Mouse (Mus musculus) embryonic facial prominence, embryonic 14.5 days (tissue): Measurements from ENCODE around the gene Gnat2. TPM values are rescaled to one million over a fixed set of nuclear protein-coding genes. Genes with fewer than 3 reads are reported as not detected.

ENCODE experiments used
- ATAC-seq: fragments of 200-750 bp; cut with Nextera tagmentation; 2 replicates; pipeline ENCODE4 v1.8.0; 2017; ENCODE audit warnings: low read depth, moderate number of reproducible peaks, moderate TSS enrichment
- DNase-seq: peaks from one replicate; pipeline ENCODE4 v3.0.0-alpha.2; 2015; ENCODE audit warnings: low spot score
- H3K27ac ChIP-seq: fragments of 300-500 bp; sonication (generic); replicated peaks from 2 replicates; pipeline ENCODE4 v1.5.1; 2014; ENCODE audit warnings: low read depth, mild to moderate bottlenecking, low read length, moderate library complexity
- H3K27me3 ChIP-seq: fragments of 300-500 bp; sonication (generic); replicated peaks from 2 replicates; pipeline ENCODE4 v1.6.1; 2014; ENCODE audit warnings: low read length; ENCODE audit not compliant: control insufficient read depth, insufficient read depth
- H3K36me3 ChIP-seq: fragments of 300-500 bp; sonication (generic); 2 replicates; pipeline ENCODE4 v1.6.1; 2014; ENCODE audit warnings: low read length, mixed read lengths; ENCODE audit not compliant: control insufficient read depth, insufficient read depth
- H3K4me1 ChIP-seq: fragments of 300-500 bp; sonication (generic); 2 replicates; pipeline ENCODE4 v1.6.1; 2014; ENCODE audit warnings: antibody characterized with exemption, low read length; ENCODE audit not compliant: control insufficient read depth, insufficient read depth
- H3K4me2 ChIP-seq: fragments of 300-500 bp; sonication (generic); 2 replicates; pipeline ENCODE4 v1.6.1; 2014; ENCODE audit warnings: low read depth, mild to moderate bottlenecking, low read length, moderate library complexity, mixed read lengths
- H3K4me3 ChIP-seq: fragments of 300-500 bp; sonication (generic); 2 replicates; pipeline ENCODE4 v1.5.1; 2014; ENCODE audit warnings: low read depth, mild to moderate bottlenecking, low read length
- H3K9ac ChIP-seq: fragments of 300-500 bp; sonication (generic); 2 replicates; pipeline ENCODE4 v1.6.1; 2014; ENCODE audit warnings: low read depth, mild to moderate bottlenecking, low read length, moderate library complexity, mixed read lengths
- H3K9me3 ChIP-seq: fragments of 300-500 bp; sonication (generic); 2 replicates; pipeline ENCODE4 v1.6.1; 2016; ENCODE audit warnings: low read length; ENCODE audit not compliant: control insufficient read depth
- WGBS: fragments of 180-500 bp; shearing (Covaris S2); extraction: QIAGEN DNeasy Blood & Tissue Kit; methylation state at CpG from one replicate; pipeline ENCODE4 v1.1.7; 2014; 5-methylcytosine and 5-hydroxymethylcytosine counted together
- polyA plus RNA-seq: library from polyadenylated mRNA; unstranded; fragments of >200 nt; fragmentation: Nextera tagmentation; extraction: Ambion mirVana; gene quantifications from 2 replicates; pipeline ENCODE4 v1.2.1, GENCODE M21; 2014

The Gnat2 gene
- polyA plus RNA-seq, 1 experiment from 2014 or later: 0.53 TPM

- Histone ChIP-seq H3K4me3 (no peak overlapping the region), H3K9ac (0 out of 2 replicates have a peak overlapping the region, but pooled peaks have one; percentile 37), H3K36me3 (peaks cover 28% of the 10 kb centered on the region), H3K9me3 (no peaks in the 10 kb centered on the region), H3K4me1 (peaks cover 32% of the 10 kb centered on the region), H3K27ac (peak overlapping the region; percentile 39), H3K27me3 (no peaks in the 10 kb centered on the region), H3K4me2 (peak overlapping the region; percentile 10; the same call in 1 of the 2 replicates)
- DNase-seq: no peak
- 78% methylated on average over 1 of the region's 1 CpGs for WGBS
- ATAC-seq: no peak
Measured at GRCm38 (mm10) chr3:108082251-108082875, 10.2 kb upstream of the Gnat2 start.

GRCm38 (mm10) chr3:108083161-108083560 is 9.4 kb upstream of the Gnat2 start:
- no peaks in the 10 kb centered on the region for H3K27me3 ChIP-seq
- H3K4me1 ChIP-seq: peaks cover 35% of the 10 kb centered on the region
- no peak overlapping the region for H3K27ac ChIP-seq
- H3K9ac ChIP-seq: no peak overlapping the region
- H3K4me3 ChIP-seq: no peak overlapping the region
- H3K36me3 ChIP-seq: peaks cover 20% of the 10 kb centered on the region; the same call in 1 of the 2 replicates
- no peaks in the 10 kb centered on the region for H3K9me3 ChIP-seq
- ATAC-seq (no peak), DNase-seq (no peak)
- no peak overlapping the region for H3K4me2 ChIP-seq
- WGBS: 39% methylated on average over 2 of the region's 2 CpGs

- Histone ChIP-seq H3K4me2 (peak overlapping the region; percentile 100; the same call in 1 of the 2 replicates), H3K27me3 (no peaks in the 10 kb centered on the region), H3K4me1 (peaks cover 41% of the 10 kb centered on the region), H3K9ac (0 out of 2 replicates have a peak overlapping the region, but pooled peaks have one; percentile 76), H3K4me3 (no peak overlapping the region), H3K36me3 (peaks cover 13% of the 10 kb centered on the region; the same call in 1 of the 2 replicates), H3K27ac (no peak overlapping the region), H3K9me3 (no peaks in the 10 kb centered on the region)
- ATAC-seq: no peak
- DNase-seq: no peak
- 82% methylated on average over 4 of the region's 4 CpGs for WGBS
Measured at GRCm38 (mm10) chr3:108083904-108084407, 8.6 kb upstream of the Gnat2 start.

GRCm38 (mm10) chr3:108084767-108085270 is 7.8 kb upstream of the Gnat2 start:
- peaks cover 7% of the 10 kb centered on the region; the same call in 1 of the 2 replicates for H3K36me3 ChIP-seq
- H3K4me2 ChIP-seq: peak overlapping the region; percentile 100
- H3K9me3 ChIP-seq: no peaks in the 10 kb centered on the region
- H3K9ac ChIP-seq: peak overlapping the region; percentile 76
- no peaks in the 10 kb centered on the region for H3K27me3 ChIP-seq
- peak overlapping the region; percentile 70 for H3K4me3 ChIP-seq
- WGBS: 14% methylated on average over 13 of the region's 13 CpGs
- peak overlapping the region; percentile 89 for H3K27ac ChIP-seq
- DNase-seq: no peak
- peak; percentile 4; the same call in 1 of the 2 replicates for ATAC-seq
- H3K4me1 ChIP-seq: peaks cover 47% of the 10 kb centered on the region

- peak; percentile 96 for DNase-seq
- WGBS: 0% methylated on average over 6 of the region's 14 CpGs
- Histone ChIP-seq H3K27ac (peak overlapping the region; percentile 89), H3K9me3 (no peaks in the 10 kb centered on the region), H3K4me2 (peak overlapping the region; percentile 100), H3K9ac (peak overlapping the region; percentile 76), H3K4me1 (peaks cover 50% of the 10 kb centered on the region), H3K4me3 (peak overlapping the region; percentile 70), H3K36me3 (peaks cover 3% of the 10 kb centered on the region; the same call in 1 of the 2 replicates), H3K27me3 (no peaks in the 10 kb centered on the region)
- peak; percentile 93 for ATAC-seq
Measured at GRCm38 (mm10) chr3:108085281-108085720, 7.3 kb upstream of the Gnat2 start.

- under 1% methylated on average over 28 of the region's 31 CpGs for WGBS
- H3K9me3 ChIP-seq: no peaks in the 10 kb centered on the region
Measured at GRCm38 (mm10) chr3:108085721-108086469, 6.7 kb upstream of the Gnat2 start.

GRCm38 (mm10) chr3:108086470-108086979 is 6.1 kb upstream of the Gnat2 start, which contains the start of gene Ampd2:
TSS of gene Ampd2 (minus strand) at chr3:108086651.
- Histone ChIP-seq H3K4me3 (peak within 1 kb of the TSS; percentile 70), H3K4me2 (peak within 1 kb of the TSS; percentile 100), H3K9ac (peak within 1 kb of the TSS; percentile 76), H3K4me1 (peaks cover 48% of the 10 kb centered on the region), H3K27me3 (no peaks in the 10 kb centered on the region), H3K27ac (peak within 1 kb of the TSS; percentile 89), H3K9me3 (no peaks in the 10 kb centered on the region), H3K36me3 (no peaks in the 10 kb centered on the region)
- ATAC-seq (0 out of 2 replicates have a peak, but pooled peaks have one; percentile 17), DNase-seq (peak; percentile 78)
- under 1% methylated on average over 26 of the region's 29 CpGs for WGBS

More at GRCm38 (mm10) chr3:108085721-108086469, 6.7 kb upstream of the Gnat2 start:
- Histone ChIP-seq H3K27ac (peak overlapping the region; percentile 89), H3K4me2 (peak overlapping the region; percentile 100), H3K27me3 (no peaks in the 10 kb centered on the region), H3K36me3 (no peaks in the 10 kb centered on the region), H3K4me3 (peak overlapping the region; percentile 70), H3K4me1 (peaks cover 50% of the 10 kb centered on the region), H3K9ac (peak overlapping the region; percentile 76)
- DNase-seq: peak; percentile 87
- ATAC-seq: peak; percentile 72

GRCm38 (mm10) chr3:108087329-108087728 is 5.3 kb upstream of the Gnat2 start:
- Histone ChIP-seq H3K27ac (peak overlapping the region; percentile 44), H3K4me3 (no peak overlapping the region), H3K9me3 (no peaks in the 10 kb centered on the region), H3K4me2 (peak overlapping the region; percentile 100), H3K36me3 (no peaks in the 10 kb centered on the region), H3K9ac (no peak overlapping the region), H3K4me1 (peaks cover 42% of the 10 kb centered on the region), H3K27me3 (no peaks in the 10 kb centered on the region)
- WGBS: 76% methylated on average over 3 of the region's 3 CpGs
- DNase-seq: no peak
- ATAC-seq: no peak
